Mouse (Mus musculus): ENCODE data around the gene Sox13. TPM values are rescaled to one million over a fixed set of nuclear protein-coding genes. Genes with fewer than 3 reads are reported as not detected.

Gene Sox13
- polyA plus RNA-seq, 1 experiment from 2014 or later, result 9.4 TPM

DNA sequence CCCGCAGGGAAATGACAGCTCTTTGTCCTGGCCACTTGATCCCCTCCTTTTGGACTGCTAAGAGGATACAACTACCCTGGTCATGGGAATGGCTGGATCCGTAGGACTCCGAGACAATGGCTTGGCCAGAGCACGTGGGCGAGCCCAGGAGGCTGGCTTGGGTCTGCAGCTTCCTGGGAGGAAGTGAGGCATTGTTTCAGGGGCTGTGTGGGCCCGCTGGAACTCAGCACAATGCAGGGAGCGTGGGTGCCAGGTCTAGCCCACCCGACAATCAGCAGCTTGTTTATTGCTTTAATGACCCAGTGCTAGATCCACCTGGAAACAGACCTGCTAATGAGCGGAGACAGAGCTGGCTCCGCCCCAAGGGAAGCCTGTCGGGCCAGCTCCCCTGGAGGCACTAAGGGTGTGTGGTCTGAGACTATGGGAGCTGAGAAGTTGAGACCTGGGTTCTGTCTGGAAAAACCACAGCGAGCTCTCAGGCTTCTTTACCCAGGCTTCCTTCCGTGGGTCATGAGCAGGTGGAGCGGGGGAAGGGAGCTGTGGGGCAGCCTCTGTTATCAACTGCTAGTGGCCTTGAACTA is 24.3 kb upstream of the Sox13 start:
- Histone ChIP-seq H3K4me2 (peak overlapping the region; percentile 12; the same call in 1 of the 2 replicates), H3K4me1 (ENCODE audit: insufficient read depth) (no peaks in the 10 kb centered on the region), H3K9me3 (ENCODE audit: low read depth, low read length) (no peaks in the 10 kb centered on the region), H3K27ac (ENCODE audit: low read depth) (peak overlapping the region; percentile 58; the same call in 1 of the 2 replicates), H3K9ac (no peak overlapping the region; the same call in 1 of the 2 replicates), H3K36me3 (ENCODE audit: insufficient read depth) (no peaks in the 10 kb centered on the region), H3K27me3 (ENCODE audit: insufficient read depth, low read length) (no peaks in the 10 kb centered on the region), H3K4me3 (ENCODE audit: low read depth, low read length) (no peak overlapping the region)
- peak; percentile 74; the same call in 1 of the 2 replicates for ATAC-seq (ENCODE audit: insufficient read depth)
- TF ChIP-seq CTCF (IDR thresholded peaks at IDR 0.05; ENCODE audit: low read depth), result no peak
- DNase-seq, result peak; percentile 66
- 30% methylated on average over 14 of the region's 14 CpGs for WGBS

DNA sequence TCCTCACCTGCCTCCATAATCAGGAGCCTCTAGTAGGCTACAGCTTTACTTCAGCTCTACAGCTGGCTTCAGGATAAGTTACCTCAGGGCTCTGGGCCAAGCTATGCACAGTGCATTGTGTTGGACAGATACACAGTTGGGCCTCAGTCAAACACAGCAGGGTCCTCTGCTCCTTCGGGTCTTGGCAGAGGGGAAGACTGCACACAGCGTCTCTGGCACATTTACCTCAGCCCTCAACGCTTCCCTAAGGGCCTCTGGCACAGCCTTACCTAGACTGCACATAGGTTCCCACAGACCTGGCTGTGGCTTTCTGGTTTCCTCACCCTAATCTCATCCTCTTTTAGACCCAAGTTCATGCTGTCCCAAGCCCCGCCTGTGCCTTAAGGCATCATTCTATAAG is 22.1 kb upstream of the Sox13 start:
- H3K4me1 ChIP-seq (ENCODE audit: insufficient read depth), result no peaks in the 10 kb centered on the region
- WGBS, result 90% methylated on average over 4 of the region's 4 CpGs
- H3K27me3 ChIP-seq (ENCODE audit: insufficient read depth, low read length), result no peaks in the 10 kb centered on the region
- no peak overlapping the region for H3K4me3 ChIP-seq (ENCODE audit: low read depth, low read length)
- no peaks in the 10 kb centered on the region for H3K9me3 ChIP-seq (ENCODE audit: low read depth, low read length)
- ATAC-seq (ENCODE audit: insufficient read depth) (no peak), DNase-seq (no peak)
- no peaks in the 10 kb centered on the region for H3K36me3 ChIP-seq (ENCODE audit: insufficient read depth)
- H3K27ac ChIP-seq (ENCODE audit: low read depth), result no peak overlapping the region
- no peak for TF ChIP-seq CTCF (IDR thresholded peaks at IDR 0.05; ENCODE audit: low read depth)
- H3K4me2 ChIP-seq, result no peak overlapping the region
- H3K9ac ChIP-seq, result no peak overlapping the region

DNA sequence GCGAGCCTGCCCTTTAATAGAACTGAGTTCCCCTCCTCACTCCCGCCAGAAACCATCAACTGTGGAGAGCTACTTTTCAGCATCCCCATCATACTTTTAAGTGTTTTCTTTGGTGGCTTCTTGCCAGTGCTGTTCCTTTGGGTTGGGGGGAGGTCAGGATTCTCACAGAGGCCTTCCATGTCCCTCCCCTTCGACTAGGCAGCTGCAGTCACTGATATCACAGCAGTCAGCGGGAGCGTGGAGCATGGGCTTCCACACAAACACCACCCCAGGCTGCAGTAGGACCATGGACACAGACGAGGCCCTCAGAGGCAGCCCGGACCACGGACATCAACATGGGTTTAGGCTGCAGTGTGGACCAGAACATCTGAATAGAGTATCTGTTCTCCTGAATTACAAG is 20.1 kb upstream of the Sox13 start:
- no peak for TF ChIP-seq CTCF (IDR thresholded peaks at IDR 0.05; ENCODE audit: low read depth)
- Histone ChIP-seq H3K27ac (ENCODE audit: low read depth) (no peak overlapping the region), H3K9me3 (ENCODE audit: low read depth, low read length) (no peaks in the 10 kb centered on the region), H3K36me3 (ENCODE audit: insufficient read depth) (no peaks in the 10 kb centered on the region), H3K4me2 (no peak overlapping the region), H3K4me3 (ENCODE audit: low read depth, low read length) (no peak overlapping the region), H3K9ac (no peak overlapping the region), H3K4me1 (ENCODE audit: insufficient read depth) (no peaks in the 10 kb centered on the region), H3K27me3 (ENCODE audit: insufficient read depth, low read length) (no peaks in the 10 kb centered on the region)
- ATAC-seq (ENCODE audit: insufficient read depth) (no peak), DNase-seq (peak; percentile 27)
- 66% methylated on average over 8 of the region's 8 CpGs for WGBS

DNA sequence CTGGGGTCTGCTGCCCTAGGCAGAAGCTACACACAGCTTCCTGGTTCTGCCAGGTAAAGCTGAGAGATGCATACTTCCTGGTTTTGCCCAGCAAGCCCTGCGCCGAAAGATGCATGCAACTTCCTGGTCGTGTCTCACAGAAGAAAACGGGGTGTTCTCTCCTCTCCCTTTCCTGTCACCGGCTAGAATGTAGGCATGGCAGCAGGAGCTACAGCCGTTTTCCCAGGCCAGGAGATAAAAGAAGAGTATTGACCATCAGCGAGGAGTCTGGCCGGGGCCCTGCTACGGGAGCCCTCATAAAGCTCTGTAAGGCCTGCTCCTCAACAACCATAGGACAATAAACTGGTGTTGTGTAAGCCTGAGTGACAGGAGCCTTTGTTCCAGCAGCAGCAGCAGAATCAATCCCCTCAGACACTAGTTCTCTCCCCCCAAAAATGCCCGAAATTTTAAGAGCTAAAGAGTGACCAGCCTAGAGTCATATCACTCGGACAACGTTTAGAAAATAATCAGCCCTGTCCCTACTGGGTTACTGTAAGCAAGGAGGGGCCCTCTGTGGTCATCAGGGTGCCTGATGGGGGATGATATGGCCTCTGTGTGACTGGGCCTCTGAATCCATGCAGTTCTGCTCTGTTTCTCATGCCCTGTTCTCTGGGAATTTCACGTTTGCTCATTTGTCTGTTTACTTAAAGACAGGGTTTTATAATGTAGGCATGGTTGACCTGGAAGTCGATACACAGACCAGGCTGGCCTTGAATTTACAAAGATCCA is 13.9 kb upstream of the Sox13 start:
- 49% methylated on average over 14 of the region's 14 CpGs for WGBS
- no peak for ATAC-seq (ENCODE audit: insufficient read depth)
- H3K4me3 ChIP-seq (ENCODE audit: low read depth, low read length), result no peak overlapping the region
- H3K9me3 ChIP-seq (ENCODE audit: low read depth, low read length), result no peaks in the 10 kb centered on the region
- H3K36me3 ChIP-seq (ENCODE audit: insufficient read depth), result no peaks in the 10 kb centered on the region
- H3K4me1 ChIP-seq (ENCODE audit: insufficient read depth), result peaks cover 11% of the 10 kb centered on the region; the same call in 1 of the 2 replicates
- DNase-seq, result no peak
- no peak overlapping the region for H3K27ac ChIP-seq (ENCODE audit: low read depth)
- no peaks in the 10 kb centered on the region for H3K27me3 ChIP-seq (ENCODE audit: insufficient read depth, low read length)
- H3K9ac ChIP-seq, result no peak overlapping the region
- no peak for TF ChIP-seq CTCF (IDR thresholded peaks at IDR 0.05; ENCODE audit: low read depth)
- no peak overlapping the region for H3K4me2 ChIP-seq

DNA sequence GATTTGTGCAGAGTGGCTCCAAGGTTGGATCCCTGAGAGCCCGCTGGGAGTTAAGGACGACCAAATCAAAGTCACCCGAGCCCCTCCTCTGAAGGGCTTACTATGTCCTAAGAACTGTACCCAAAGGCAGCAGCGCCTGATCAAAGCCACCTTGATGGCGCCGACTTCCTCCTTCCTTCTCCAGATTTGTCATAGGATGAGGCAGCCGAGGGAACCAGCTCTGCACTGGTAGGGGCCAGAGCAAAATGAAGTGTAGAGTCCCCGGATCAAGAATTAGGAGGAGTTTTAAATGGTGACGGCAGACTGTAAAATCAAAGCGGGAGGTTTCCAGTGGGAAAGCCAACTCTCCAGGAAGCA is 10.6 kb upstream of the Sox13 start:
- 12% methylated on average over 10 of the region's 10 CpGs for WGBS
- H3K4me3 ChIP-seq (ENCODE audit: low read depth, low read length), result peak overlapping the region; percentile 27
- no peak for ATAC-seq (ENCODE audit: insufficient read depth)
- H3K27me3 ChIP-seq (ENCODE audit: insufficient read depth, low read length), result no peaks in the 10 kb centered on the region
- peak overlapping the region; percentile 30; the same call in 1 of the 2 replicates for H3K9ac ChIP-seq
- peak overlapping the region; percentile 68 for H3K27ac ChIP-seq (ENCODE audit: low read depth)
- H3K36me3 ChIP-seq (ENCODE audit: insufficient read depth), result no peaks in the 10 kb centered on the region
- peaks cover 14% of the 10 kb centered on the region; the same call in 1 of the 2 replicates for H3K4me1 ChIP-seq (ENCODE audit: insufficient read depth)
- TF ChIP-seq CTCF (IDR thresholded peaks at IDR 0.05; ENCODE audit: low read depth), result no peak
- no peak for DNase-seq
- H3K4me2 ChIP-seq, result peak overlapping the region; percentile 56
- H3K9me3 ChIP-seq (ENCODE audit: low read depth, low read length), result peaks cover 4% of the 10 kb centered on the region; the same call in 1 of the 2 replicates

DNA sequence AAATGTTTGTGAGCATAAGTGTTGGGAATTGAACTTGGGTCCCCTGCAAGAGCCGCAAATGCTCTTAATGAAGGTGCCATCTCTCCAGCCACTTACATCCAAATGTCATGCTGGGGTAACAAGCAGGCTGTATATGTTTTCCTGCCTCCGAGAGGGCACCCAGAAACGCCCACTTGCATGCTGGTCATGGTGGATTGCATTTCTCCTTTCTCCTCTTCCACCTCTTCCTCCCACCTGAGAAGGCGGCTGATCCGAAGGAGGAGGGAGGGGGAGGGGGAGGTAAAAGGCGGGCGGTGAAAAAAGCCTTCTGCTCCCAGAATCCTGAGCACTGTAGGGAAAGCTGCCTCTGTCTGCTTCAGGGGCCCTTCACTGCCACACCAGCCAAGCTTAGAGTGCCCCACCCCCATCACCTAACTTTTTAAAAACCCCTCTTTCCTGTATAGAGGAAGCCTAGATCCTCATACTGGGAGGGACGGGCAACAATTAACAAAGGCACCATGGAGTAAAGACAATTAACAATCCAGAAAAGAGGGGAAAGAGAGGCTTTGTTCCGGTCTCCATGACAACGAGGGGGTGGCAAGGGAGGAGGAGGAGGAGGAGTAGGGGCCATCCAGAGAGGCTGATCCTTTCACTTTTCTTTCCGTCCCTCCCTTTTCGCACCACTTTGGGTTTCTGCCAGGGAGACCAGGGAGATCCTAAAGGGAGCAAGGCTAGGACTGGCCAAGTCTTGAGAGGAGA is 10.0 kb upstream of the Sox13 start:
- no peak for TF ChIP-seq CTCF (IDR thresholded peaks at IDR 0.05; ENCODE audit: low read depth)
- peak overlapping the region; percentile 27 for H3K4me3 ChIP-seq (ENCODE audit: low read depth, low read length)
- H3K27ac ChIP-seq (ENCODE audit: low read depth), result peak overlapping the region; percentile 68
- peaks cover 14% of the 10 kb centered on the region; the same call in 1 of the 2 replicates for H3K4me1 ChIP-seq (ENCODE audit: insufficient read depth)
- peak overlapping the region; percentile 56 for H3K4me2 ChIP-seq
- peaks cover 6% of the 10 kb centered on the region; the same call in 1 of the 2 replicates for H3K9me3 ChIP-seq (ENCODE audit: low read depth, low read length)
- ATAC-seq (ENCODE audit: insufficient read depth) (peak; percentile 86), DNase-seq (peak; percentile 84)
- H3K36me3 ChIP-seq (ENCODE audit: insufficient read depth), result no peaks in the 10 kb centered on the region
- H3K9ac ChIP-seq, result peak overlapping the region; percentile 30; the same call in 1 of the 2 replicates
- WGBS, result 9% methylated on average over 11 of the region's 12 CpGs
- H3K27me3 ChIP-seq (ENCODE audit: insufficient read depth, low read length), result no peaks in the 10 kb centered on the region

DNA sequence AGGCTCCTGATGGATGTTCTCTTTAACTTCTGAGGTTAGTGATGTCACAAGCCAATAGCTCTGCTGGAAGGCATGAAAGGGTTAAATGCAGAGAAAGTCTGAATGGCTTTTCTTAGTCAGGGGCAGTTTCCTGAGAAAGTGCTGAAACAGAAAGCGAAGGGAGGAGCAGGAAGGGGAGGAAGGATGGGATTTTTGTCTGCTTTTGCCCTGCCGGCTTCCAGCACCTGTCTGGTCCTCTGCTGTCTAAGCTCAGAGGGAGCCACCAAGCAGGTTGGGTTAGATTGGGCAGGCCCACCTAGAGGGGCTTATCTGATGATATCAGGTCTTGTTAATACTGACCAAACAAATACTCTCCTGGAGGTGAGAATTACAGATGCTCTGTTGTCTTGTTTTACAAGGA is 8.4 kb upstream of the Sox13 start:
- Histone ChIP-seq H3K9me3 (ENCODE audit: low read depth, low read length) (peaks cover 6% of the 10 kb centered on the region; the same call in 1 of the 2 replicates), H3K27me3 (ENCODE audit: insufficient read depth, low read length) (no peaks in the 10 kb centered on the region), H3K4me1 (ENCODE audit: insufficient read depth) (peaks cover 14% of the 10 kb centered on the region; the same call in 1 of the 2 replicates), H3K36me3 (ENCODE audit: insufficient read depth) (no peaks in the 10 kb centered on the region), H3K4me2 (no peak overlapping the region), H3K9ac (no peak overlapping the region), H3K4me3 (ENCODE audit: low read depth, low read length) (no peak overlapping the region), H3K27ac (ENCODE audit: low read depth) (no peak overlapping the region)
- ATAC-seq (ENCODE audit: insufficient read depth) (no peak), DNase-seq (no peak)
- 6% methylated on average over 2 of the region's 2 CpGs for WGBS
- no peak for TF ChIP-seq CTCF (IDR thresholded peaks at IDR 0.05; ENCODE audit: low read depth)
